Mouse (Mus musculus) forebrain, embryonic 15.5 days (tissue): ENCODE results near the gene Prr5. TPM values are rescaled to one million over a fixed set of nuclear protein-coding genes. Genes with fewer than 3 reads are reported as not detected.

Experiments used
- ATAC-seq: fragments of 200-750 bp; cut with Nextera tagmentation; replicated peaks from 2 replicates; pipeline ENCODE4 v1.8.0; 2017; ENCODE audit warnings: mild to moderate bottlenecking, moderate TSS enrichment, moderate library complexity
- H3K27ac ChIP-seq: fragments of 300-500 bp; sonication (generic); replicated peaks from 2 replicates; pipeline ENCODE4 v1.5.1; 2015; ENCODE audit warnings: mild to moderate bottlenecking, inconsistent platforms
- H3K27me3 ChIP-seq: fragments of 300-500 bp; sonication (generic); 2 replicates; pipeline ENCODE4 v1.6.1; 2015; ENCODE audit warnings: inconsistent platforms
- H3K36me3 ChIP-seq: fragments of 300-500 bp; sonication (generic); 2 replicates; pipeline ENCODE4 v1.6.1; 2015; ENCODE audit warnings: mild to moderate bottlenecking, inconsistent platforms
- H3K4me1 ChIP-seq: fragments of 300-500 bp; sonication (generic); 2 replicates; pipeline ENCODE4 v1.6.1; 2015; ENCODE audit warnings: inconsistent platforms
- H3K4me2 ChIP-seq: fragments of 300-500 bp; sonication (generic); replicated peaks from 2 replicates; pipeline ENCODE4 v1.6.1; 2015; ENCODE audit warnings: mild to moderate bottlenecking, inconsistent platforms
- H3K4me3 ChIP-seq: fragments of 300-500 bp; sonication (generic); 2 replicates; pipeline ENCODE4 v1.5.1; 2015; ENCODE audit warnings: mild to moderate bottlenecking, inconsistent platforms
- H3K9ac ChIP-seq: fragments of 300-500 bp; sonication (generic); replicated peaks from 2 replicates; pipeline ENCODE4 v1.6.1; 2015; ENCODE audit warnings: mild to moderate bottlenecking, inconsistent platforms
- H3K9me3 ChIP-seq: fragments of 300-500 bp; sonication (generic); 2 replicates; pipeline ENCODE4 v1.6.1; 2016; ENCODE audit warnings: inconsistent platforms
- WGBS: fragments of 180-500 bp; shearing (Covaris S2); methylation state at CpG from one replicate; pipeline ENCODE4 v1.1.7; 2015; ENCODE audit warnings: mixed read lengths; 5-methylcytosine and 5-hydroxymethylcytosine counted together
- polyA plus RNA-seq: library from polyadenylated mRNA; unstranded; fragments of >200 nt; fragmentation: Nextera tagmentation; extraction: Ambion mirVana; gene quantifications from 2 replicates; pipeline ENCODE4 v1.2.1, GENCODE M21; 2015

Prr5 gene
- polyA plus RNA-seq, 1 experiment from 2014 or later, result 11.5 TPM

GRCm38 (mm10) chr15:84729685-84730084 is 60.3 kb downstream of the Prr5 start:
- Histone ChIP-seq H3K9ac (no peak overlapping the region), H3K36me3 (no peaks in the 10 kb centered on the region), H3K4me3 (no peak overlapping the region), H3K9me3 (no peaks in the 10 kb centered on the region), H3K27ac (no peak overlapping the region), H3K27me3 (no peaks in the 10 kb centered on the region), H3K4me1 (0 out of 2 replicates have a peak, but pooled peaks cover 5% of the 10 kb centered on the region), H3K4me2 (no peak overlapping the region)
- WGBS, result 56% methylated on average over 6 of the region's 6 CpGs
- ATAC-seq, result no peak

DNA sequence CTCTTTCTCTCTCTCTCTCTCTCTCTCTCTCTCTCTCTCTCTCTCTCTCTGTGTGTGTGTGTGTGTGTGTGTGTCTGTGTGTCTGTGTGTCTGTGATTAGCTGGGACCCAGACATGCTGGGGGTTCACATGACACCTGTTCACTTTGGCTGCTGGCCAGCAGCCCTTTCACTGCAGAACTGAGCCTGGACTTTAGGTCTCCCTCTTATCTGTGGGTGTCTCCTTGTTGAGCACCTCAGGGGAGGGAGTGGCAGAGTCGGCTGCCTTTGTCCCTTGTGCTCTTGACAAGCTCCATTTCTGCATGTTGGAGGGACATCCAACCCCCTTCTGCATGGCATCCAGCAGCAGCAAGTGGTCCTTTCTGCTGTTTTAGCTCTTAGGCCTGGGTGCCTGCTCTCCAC is 61.5 kb downstream of the Prr5 start:
- Histone ChIP-seq H3K9me3 (no peaks in the 10 kb centered on the region), H3K27me3 (no peaks in the 10 kb centered on the region), H3K36me3 (no peaks in the 10 kb centered on the region), H3K4me1 (0 out of 2 replicates have a peak, but pooled peaks cover 5% of the 10 kb centered on the region), H3K9ac (no peak overlapping the region), H3K4me2 (no peak overlapping the region), H3K4me3 (no peak overlapping the region), H3K27ac (no peak overlapping the region)
- no peak for ATAC-seq
- WGBS, result 67% methylated on average over 1 of the region's 1 CpGs

- Histone ChIP-seq H3K4me2 (no peak overlapping the region), H3K9ac (no peak overlapping the region), H3K36me3 (no peaks in the 10 kb centered on the region), H3K9me3 (no peaks in the 10 kb centered on the region), H3K4me1 (peaks cover 11% of the 10 kb centered on the region; the same call in 1 of the 2 replicates), H3K4me3 (no peak overlapping the region), H3K27ac (no peak overlapping the region), H3K27me3 (no peaks in the 10 kb centered on the region)
- 67% methylated on average over 18 of the region's 18 CpGs for WGBS
- no peak for ATAC-seq
Measured at GRCm38 (mm10) chr15:84731676-84732424, 62.4 kb downstream of the Prr5 start.

DNA sequence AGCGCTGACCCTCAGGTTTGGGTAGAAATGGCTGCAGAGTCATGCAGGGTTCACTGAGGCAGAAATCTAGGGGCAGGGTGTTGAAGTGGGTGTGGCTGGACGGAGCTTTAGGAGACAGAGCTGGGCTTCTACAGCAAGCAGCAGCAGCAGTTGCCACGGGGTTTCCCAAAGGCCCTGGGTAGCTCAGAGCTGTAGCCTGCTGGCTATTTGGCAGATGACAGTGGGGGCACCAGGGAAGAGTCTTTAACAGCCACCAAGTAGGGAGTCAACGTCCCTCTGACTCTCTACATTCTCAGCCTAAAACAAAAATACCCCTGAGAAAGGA is 63.0 kb downstream of the Prr5 start:
- H3K4me2 ChIP-seq, result no peak overlapping the region
- ATAC-seq, result no peak
- no peaks in the 10 kb centered on the region for H3K36me3 ChIP-seq
- H3K9me3 ChIP-seq, result no peaks in the 10 kb centered on the region
- H3K4me1 ChIP-seq, result peaks cover 15% of the 10 kb centered on the region; the same call in 1 of the 2 replicates
- H3K27me3 ChIP-seq, result no peaks in the 10 kb centered on the region
- H3K27ac ChIP-seq, result no peak overlapping the region
- no peak overlapping the region for H3K9ac ChIP-seq
- 59% methylated on average over 4 of the region's 4 CpGs for WGBS
- H3K4me3 ChIP-seq, result no peak overlapping the region

DNA sequence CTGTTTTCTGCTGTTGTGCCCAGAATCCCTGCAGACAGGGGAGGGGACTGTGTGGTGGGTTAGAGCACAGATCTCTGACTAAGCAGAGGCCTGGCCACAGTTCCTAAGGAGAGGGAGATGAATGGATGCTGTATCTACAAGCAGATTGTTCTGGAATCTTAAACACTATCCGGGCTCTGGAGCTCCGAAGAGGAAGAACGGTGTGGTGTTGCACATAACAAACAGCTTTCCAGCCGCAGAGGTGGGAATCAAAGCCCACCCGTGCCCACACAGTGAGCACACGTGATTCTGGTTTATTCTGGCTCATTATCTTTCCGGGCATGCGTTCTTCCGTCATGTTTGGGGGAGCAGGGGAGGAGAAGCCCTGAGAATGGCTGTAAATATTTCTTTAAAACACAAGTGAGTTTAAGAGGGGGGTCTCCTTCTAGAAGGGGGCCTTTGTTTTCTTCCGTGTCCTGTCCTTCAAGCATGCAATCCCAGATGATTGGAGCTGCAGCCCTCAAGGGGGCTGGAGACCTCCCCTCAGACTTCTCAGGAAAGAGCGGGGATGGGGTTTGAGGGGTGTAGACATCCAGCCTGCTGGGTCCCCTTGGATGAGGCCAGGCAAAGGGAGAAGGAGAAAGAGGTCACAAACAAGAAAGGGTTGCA is 67.0 kb downstream of the Prr5 start:
- 37% methylated on average over 11 of the region's 11 CpGs for WGBS
- Histone ChIP-seq H3K36me3 (no peaks in the 10 kb centered on the region), H3K27ac (peak overlapping the region; percentile 55), H3K9ac (0 out of 2 replicates have a peak overlapping the region, but pooled peaks have one; percentile 15), H3K9me3 (no peaks in the 10 kb centered on the region), H3K27me3 (no peaks in the 10 kb centered on the region), H3K4me3 (no peak overlapping the region), H3K4me2 (peak overlapping the region; percentile 26; the same call in 1 of the 2 replicates), H3K4me1 (peaks cover 10% of the 10 kb centered on the region; the same call in 1 of the 2 replicates)
- ATAC-seq, result peak; percentile 58; the same call in 1 of the 2 replicates

DNA sequence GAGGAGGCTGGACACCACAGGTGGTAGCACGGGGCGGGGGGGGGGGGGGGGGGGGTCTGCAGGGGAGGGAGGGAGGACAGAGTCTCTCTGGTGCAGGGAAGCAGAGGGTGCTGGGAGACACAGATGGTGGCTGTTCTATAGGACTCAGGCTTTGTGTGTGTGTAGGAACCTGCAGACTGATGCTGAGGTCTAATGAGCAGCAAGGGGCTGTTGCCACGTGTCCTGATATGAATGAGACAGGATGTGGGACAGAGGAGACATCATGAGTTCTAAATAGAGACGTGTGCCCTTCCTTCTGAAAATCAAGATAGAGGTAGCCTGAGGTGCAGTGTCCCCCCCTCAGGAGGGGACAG is 67.5 kb downstream of the Prr5 start:
- peaks cover 10% of the 10 kb centered on the region; the same call in 1 of the 2 replicates for H3K4me1 ChIP-seq
- 31% methylated on average over 2 of the region's 4 CpGs for WGBS
- no peaks in the 10 kb centered on the region for H3K36me3 ChIP-seq
- H3K27me3 ChIP-seq, result no peaks in the 10 kb centered on the region
- H3K9me3 ChIP-seq, result no peaks in the 10 kb centered on the region
- H3K27ac ChIP-seq, result peak overlapping the region; percentile 55; the same call in 1 of the 2 replicates
- H3K4me2 ChIP-seq, result peak overlapping the region; percentile 26; the same call in 1 of the 2 replicates
- H3K4me3 ChIP-seq, result no peak overlapping the region
- no peak for ATAC-seq
- no peak overlapping the region for H3K9ac ChIP-seq

- no peak for ATAC-seq
- WGBS, result 86% methylated on average over 7 of the region's 7 CpGs
Measured at GRCm38 (mm10) chr15:84738246-84738645, 68.8 kb downstream of the Prr5 start.

DNA sequence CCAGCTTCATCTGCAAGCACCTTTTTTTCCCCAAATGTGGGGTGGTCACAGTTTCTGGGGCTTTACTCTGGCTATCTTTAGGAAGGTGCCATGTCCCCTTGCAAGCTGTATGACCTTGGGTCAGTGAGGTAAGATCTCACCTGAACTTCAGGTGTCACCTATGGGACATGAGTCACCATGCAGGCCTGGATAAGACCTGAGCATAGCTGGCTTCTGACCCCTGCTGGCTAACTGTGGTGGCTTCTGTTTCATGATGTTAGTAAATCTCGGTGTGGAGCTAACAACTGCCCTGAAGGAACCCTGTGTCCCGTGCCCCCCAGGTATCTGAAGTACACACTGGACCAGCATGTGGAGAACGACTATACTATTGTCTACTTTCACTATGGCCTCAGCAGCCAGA is 72.2 kb downstream of the Prr5 start:
- H3K4me1 ChIP-seq, result peaks cover 6% of the 10 kb centered on the region; the same call in 1 of the 2 replicates
- no peak for ATAC-seq
- H3K36me3 ChIP-seq, result no peaks in the 10 kb centered on the region
- H3K27ac ChIP-seq, result no peak overlapping the region
- no peak overlapping the region for H3K4me2 ChIP-seq
- H3K4me3 ChIP-seq, result no peak overlapping the region
- no peak overlapping the region for H3K9ac ChIP-seq
- 91% methylated on average over 3 of the region's 3 CpGs for WGBS
- no peaks in the 10 kb centered on the region for H3K27me3 ChIP-seq
- no peaks in the 10 kb centered on the region for H3K9me3 ChIP-seq

More at GRCm38 (mm10) chr15:84738246-84738645, 68.8 kb downstream of the Prr5 start:
- no peaks in the 10 kb centered on the region for H3K9me3 ChIP-seq
- H3K4me3 ChIP-seq, result no peak overlapping the region
- no peaks in the 10 kb centered on the region for H3K36me3 ChIP-seq
- no peak overlapping the region for H3K27ac ChIP-seq
- no peaks in the 10 kb centered on the region for H3K27me3 ChIP-seq
- no peak overlapping the region for H3K4me2 ChIP-seq
- peaks cover 10% of the 10 kb centered on the region; the same call in 1 of the 2 replicates for H3K4me1 ChIP-seq
- no peak overlapping the region for H3K9ac ChIP-seq

GRCm38 (mm10) chr15:84743347-84743746 is 73.9 kb downstream of the Prr5 start:
- WGBS, result 23% methylated on average over 3 of the region's 3 CpGs
- H3K36me3 ChIP-seq, result no peaks in the 10 kb centered on the region
- H3K9ac ChIP-seq, result no peak overlapping the region
- no peaks in the 10 kb centered on the region for H3K27me3 ChIP-seq
- no peak overlapping the region for H3K4me2 ChIP-seq
- no peak overlapping the region for H3K27ac ChIP-seq
- H3K4me1 ChIP-seq, result no peaks in the 10 kb centered on the region
- no peak overlapping the region for H3K4me3 ChIP-seq
- ATAC-seq, result no peak
- no peaks in the 10 kb centered on the region for H3K9me3 ChIP-seq

GRCm38 (mm10) chr15:84744308-84744707 is 74.9 kb downstream of the Prr5 start:
- Histone ChIP-seq H3K4me2 (no peak overlapping the region), H3K27ac (no peak overlapping the region), H3K9ac (no peak overlapping the region), H3K27me3 (no peaks in the 10 kb centered on the region), H3K4me1 (no peaks in the 10 kb centered on the region), H3K36me3 (no peaks in the 10 kb centered on the region), H3K4me3 (no peak overlapping the region), H3K9me3 (no peaks in the 10 kb centered on the region)
- WGBS, result 31% methylated on average over 2 of the region's 2 CpGs
- ATAC-seq, result no peak

DNA sequence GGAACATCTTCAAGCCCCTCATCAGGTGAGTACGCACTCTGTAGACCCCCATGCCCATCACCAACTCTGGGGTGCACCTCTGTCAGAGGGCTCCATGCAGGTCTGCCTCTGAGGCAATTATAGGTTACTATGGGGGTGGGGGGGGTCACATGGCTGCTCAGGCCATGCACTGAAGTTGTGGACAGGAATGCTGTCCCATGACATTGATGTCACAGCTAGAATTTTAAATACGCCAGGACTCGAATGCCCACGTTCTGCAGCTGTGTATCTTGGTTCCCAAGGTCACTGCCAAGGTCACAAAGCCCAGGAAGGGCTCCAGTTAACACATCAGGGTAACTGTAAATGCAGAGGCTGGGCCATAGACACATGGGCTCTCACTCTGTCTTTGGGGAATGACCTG is 76.4 kb downstream of the Prr5 start:
- Histone ChIP-seq H3K4me2 (no peak overlapping the region), H3K4me3 (no peak overlapping the region), H3K4me1 (no peaks in the 10 kb centered on the region), H3K27me3 (no peaks in the 10 kb centered on the region), H3K36me3 (no peaks in the 10 kb centered on the region), H3K9ac (no peak overlapping the region), H3K27ac (no peak overlapping the region), H3K9me3 (no peaks in the 10 kb centered on the region)
- WGBS, result 89% methylated on average over 4 of the region's 4 CpGs
- no peak for ATAC-seq
